Mouse (Mus musculus): ENCODE results near the gene Lhx9. TPM values are rescaled to one million over a fixed set of nuclear protein-coding genes. Genes with fewer than 3 reads are reported as not detected.

Gene Lhx9
- polyA plus RNA-seq, 1 experiment from 2014 or later: 17.0 TPM

Other genes with a start within 250 kb of the Lhx9 start
- 9.5 and 11.6 TPM in 2 replicates for gene Nek7, start 228.4 kb downstream of the Lhx9 start, polyA plus RNA-seq (2015; fragmentation: Nextera tagmentation; extraction: Ambion mirVana)
- 23.0 and 26.4 TPM in 2 replicates for gene 2310009B15Rik, start 8.3 kb upstream of the Lhx9 start, polyA plus RNA-seq (2015; fragmentation: Nextera tagmentation; extraction: Ambion mirVana)
- 7.5 and 9.3 TPM in 2 replicates for gene Dennd1b, start 114.9 kb upstream of the Lhx9 start, polyA plus RNA-seq (2015; fragmentation: Nextera tagmentation; extraction: Ambion mirVana)